Mouse (Mus musculus): ENCODE results near the gene Lrig3. TPM values are rescaled to one million over a fixed set of nuclear protein-coding genes. Genes with fewer than 3 reads are reported as not detected.

Lrig3 gene
- polyA plus RNA-seq, 1 experiment from 2014 or later: 34.8 TPM

GRCm38 (mm10) chr10:125967436-125968160, 1.6 kb downstream of the Lrig3 start:
- H3K36me3 ChIP-seq: peaks cover 2% of the 10 kb centered on the region; the same call in 1 of the 2 replicates
- ATAC-seq (ENCODE audit: insufficient number of reproducible peaks, low FRiP score, low TSS enrichment, low read depth): no peak
- peaks cover 28% of the 10 kb centered on the region for H3K4me1 ChIP-seq
- H3K27me3 ChIP-seq: no peaks in the 10 kb centered on the region
- WGBS: 4% methylated on average over 14 of the region's 14 CpGs
- peak overlapping the region; percentile 94 for H3K4me3 ChIP-seq
- H3K9ac ChIP-seq: peak overlapping the region; percentile 99
- H3K9me3 ChIP-seq: no peaks in the 10 kb centered on the region
- H3K4me2 ChIP-seq: peak overlapping the region; percentile 51
- H3K27ac ChIP-seq: peak overlapping the region; percentile 99

- peaks cover 33% of the 10 kb centered on the region for H3K4me1 ChIP-seq
- ATAC-seq (ENCODE audit: insufficient number of reproducible peaks, low FRiP score, low TSS enrichment, low read depth): no peak
Observed at GRCm38 (mm10) chr10:125968191-125969132, 2.5 kb downstream of the Lrig3 start.

GRCm38 (mm10) chr10:125969133-125969490, 3.1 kb downstream of the Lrig3 start:
- Histone ChIP-seq H3K36me3 (peaks cover 12% of the 10 kb centered on the region), H3K27me3 (no peaks in the 10 kb centered on the region), H3K9me3 (no peaks in the 10 kb centered on the region), H3K4me1 (peaks cover 38% of the 10 kb centered on the region), H3K4me3 (peak overlapping the region; percentile 94), H3K9ac (peak overlapping the region; percentile 99; the same call in 1 of the 2 replicates), H3K27ac (peak overlapping the region; percentile 99), H3K4me2 (peak overlapping the region; percentile 51)
- 11% methylated on average over 10 of the region's 10 CpGs for WGBS
- peak; percentile 56; the same call in 1 of the 2 replicates for ATAC-seq (ENCODE audit: insufficient number of reproducible peaks, low FRiP score, low TSS enrichment, low read depth)

More at GRCm38 (mm10) chr10:125968191-125969132, 2.5 kb downstream of the Lrig3 start:
- peak overlapping the region; percentile 51 for H3K4me2 ChIP-seq
- H3K27me3 ChIP-seq: no peaks in the 10 kb centered on the region
- H3K27ac ChIP-seq: peak overlapping the region; percentile 99
- WGBS: 4% methylated on average over 16 of the region's 16 CpGs
- H3K9me3 ChIP-seq: no peaks in the 10 kb centered on the region
- H3K36me3 ChIP-seq: peaks cover 8% of the 10 kb centered on the region
- H3K9ac ChIP-seq: peak overlapping the region; percentile 99
- H3K4me3 ChIP-seq: peak overlapping the region; percentile 94

GRCm38 (mm10) chr10:125970031-125970430, 4.1 kb downstream of the Lrig3 start:
- Histone ChIP-seq H3K27ac (peak overlapping the region; percentile 99), H3K9me3 (no peaks in the 10 kb centered on the region), H3K4me2 (peak overlapping the region; percentile 51), H3K36me3 (peaks cover 13% of the 10 kb centered on the region), H3K9ac (0 out of 2 replicates have a peak overlapping the region, but pooled peaks have one; percentile 26), H3K27me3 (no peaks in the 10 kb centered on the region), H3K4me1 (peaks cover 34% of the 10 kb centered on the region), H3K4me3 (peak overlapping the region; percentile 94)
- no peak for ATAC-seq (ENCODE audit: insufficient number of reproducible peaks, low FRiP score, low TSS enrichment, low read depth)
- 46% methylated on average over 2 of the region's 2 CpGs for WGBS

GRCm38 (mm10) chr10:125970500-125970899, 4.5 kb downstream of the Lrig3 start:
- H3K9ac ChIP-seq: no peak overlapping the region

GRCm38 (mm10) chr10:125973726-125974125, 7.8 kb downstream of the Lrig3 start:
- Histone ChIP-seq H3K9me3 (no peaks in the 10 kb centered on the region), H3K27ac (peak overlapping the region; percentile 59; the same call in 1 of the 2 replicates), H3K9ac (no peak overlapping the region), H3K27me3 (no peaks in the 10 kb centered on the region), H3K4me3 (no peak overlapping the region), H3K4me1 (peaks cover 41% of the 10 kb centered on the region), H3K4me2 (no peak overlapping the region), H3K36me3 (peaks cover 33% of the 10 kb centered on the region)
- 37% methylated on average over 6 of the region's 7 CpGs for WGBS
- ATAC-seq (ENCODE audit: insufficient number of reproducible peaks, low FRiP score, low TSS enrichment, low read depth): no peak

More at GRCm38 (mm10) chr10:125970500-125970899, 4.5 kb downstream of the Lrig3 start:
- Histone ChIP-seq H3K4me1 (peaks cover 30% of the 10 kb centered on the region), H3K36me3 (peaks cover 17% of the 10 kb centered on the region), H3K27me3 (no peaks in the 10 kb centered on the region), H3K4me3 (peak overlapping the region; percentile 94), H3K27ac (peak overlapping the region; percentile 99), H3K9me3 (no peaks in the 10 kb centered on the region), H3K4me2 (peak overlapping the region; percentile 51)
- peak; percentile 71; the same call in 1 of the 2 replicates for ATAC-seq (ENCODE audit: insufficient number of reproducible peaks, low FRiP score, low TSS enrichment, low read depth)
- WGBS: 21% methylated on average over 4 of the region's 4 CpGs

- H3K9ac ChIP-seq: no peak overlapping the region
- no peaks in the 10 kb centered on the region for H3K9me3 ChIP-seq
- H3K4me2 ChIP-seq: no peak overlapping the region
- WGBS: 73% methylated on average over 5 of the region's 5 CpGs
- H3K4me1 ChIP-seq: peaks cover 49% of the 10 kb centered on the region
- H3K36me3 ChIP-seq: peaks cover 21% of the 10 kb centered on the region; the same call in 1 of the 2 replicates
- H3K27ac ChIP-seq: peak overlapping the region; percentile 75
- H3K27me3 ChIP-seq: no peaks in the 10 kb centered on the region
- ATAC-seq (ENCODE audit: insufficient number of reproducible peaks, low FRiP score, low TSS enrichment, low read depth): no peak
- no peak overlapping the region for H3K4me3 ChIP-seq
Observed at GRCm38 (mm10) chr10:125981938-125982337, 16.0 kb downstream of the Lrig3 start.

GRCm38 (mm10) chr10:125984473-125985035, 18.6 kb downstream of the Lrig3 start:
- no peaks in the 10 kb centered on the region for H3K9me3 ChIP-seq
- no peak overlapping the region for H3K4me2 ChIP-seq
- ATAC-seq (ENCODE audit: insufficient number of reproducible peaks, low FRiP score, low TSS enrichment, low read depth): no peak
- H3K27me3 ChIP-seq: no peaks in the 10 kb centered on the region
- peaks cover 26% of the 10 kb centered on the region; the same call in 1 of the 2 replicates for H3K36me3 ChIP-seq
- no peak overlapping the region for H3K9ac ChIP-seq
- 61% methylated on average over 9 of the region's 9 CpGs for WGBS
- no peak overlapping the region; the same call in 1 of the 2 replicates for H3K27ac ChIP-seq
- peaks cover 60% of the 10 kb centered on the region for H3K4me1 ChIP-seq
- no peak overlapping the region for H3K4me3 ChIP-seq

- no peak overlapping the region for H3K4me3 ChIP-seq
- H3K4me1 ChIP-seq: peaks cover 69% of the 10 kb centered on the region
- H3K9me3 ChIP-seq: no peaks in the 10 kb centered on the region
- no peak overlapping the region for H3K9ac ChIP-seq
- H3K36me3 ChIP-seq: peaks cover 26% of the 10 kb centered on the region; the same call in 1 of the 2 replicates
- no peak overlapping the region for H3K4me2 ChIP-seq
- 82% methylated on average over 1 of the region's 1 CpGs for WGBS
- no peaks in the 10 kb centered on the region for H3K27me3 ChIP-seq
- no peak for ATAC-seq (ENCODE audit: insufficient number of reproducible peaks, low FRiP score, low TSS enrichment, low read depth)
- H3K27ac ChIP-seq: peak overlapping the region; percentile 60
Observed at GRCm38 (mm10) chr10:125985795-125986194, 19.8 kb downstream of the Lrig3 start.

- Histone ChIP-seq H3K27ac (peak overlapping the region; percentile 66), H3K4me3 (no peak overlapping the region), H3K9me3 (no peaks in the 10 kb centered on the region), H3K27me3 (no peaks in the 10 kb centered on the region), H3K4me2 (no peak overlapping the region), H3K4me1 (peaks cover 69% of the 10 kb centered on the region), H3K9ac (no peak overlapping the region), H3K36me3 (peaks cover 21% of the 10 kb centered on the region; the same call in 1 of the 2 replicates)
- ATAC-seq (ENCODE audit: insufficient number of reproducible peaks, low FRiP score, low TSS enrichment, low read depth): no peak
- 67% methylated on average over 9 of the region's 9 CpGs for WGBS
Observed at GRCm38 (mm10) chr10:125986443-125986842, 20.5 kb downstream of the Lrig3 start.

- Histone ChIP-seq H3K9ac (no peak overlapping the region), H3K27ac (peak overlapping the region; percentile 66), H3K4me2 (no peak overlapping the region), H3K36me3 (peaks cover 19% of the 10 kb centered on the region; the same call in 1 of the 2 replicates), H3K9me3 (no peaks in the 10 kb centered on the region), H3K4me3 (no peak overlapping the region), H3K27me3 (no peaks in the 10 kb centered on the region), H3K4me1 (peaks cover 66% of the 10 kb centered on the region)
- no peak for ATAC-seq (ENCODE audit: insufficient number of reproducible peaks, low FRiP score, low TSS enrichment, low read depth)
- WGBS: 40% methylated on average over 6 of the region's 6 CpGs
Observed at GRCm38 (mm10) chr10:125987307-125987706, 21.3 kb downstream of the Lrig3 start.

Measured in limb, embryonic 15.5 days (tissue).